Mouse (Mus musculus) spleen, adult 2 months (tissue): ENCODE data around the gene Rbm24.

Experiments used
- CTCF ChIP-seq: fragments of 200-500 bp; IDR thresholded peaks from 2 replicates; pipeline ENCODE4 v1.5.1; 2011; ENCODE audit warnings: mild to moderate bottlenecking, inconsistent platforms; ENCODE audit not compliant: insufficient read depth, insufficient read length, insufficient replicate concordance; ENCODE audit errors: extremely low read depth
- POLR2A ChIP-seq: fragments of 200-500 bp; IDR thresholded peaks from 2 replicates; pipeline ENCODE4 v1.6.1; 2011; ENCODE audit warnings: low read depth, low read length, inconsistent platforms

DNA sequence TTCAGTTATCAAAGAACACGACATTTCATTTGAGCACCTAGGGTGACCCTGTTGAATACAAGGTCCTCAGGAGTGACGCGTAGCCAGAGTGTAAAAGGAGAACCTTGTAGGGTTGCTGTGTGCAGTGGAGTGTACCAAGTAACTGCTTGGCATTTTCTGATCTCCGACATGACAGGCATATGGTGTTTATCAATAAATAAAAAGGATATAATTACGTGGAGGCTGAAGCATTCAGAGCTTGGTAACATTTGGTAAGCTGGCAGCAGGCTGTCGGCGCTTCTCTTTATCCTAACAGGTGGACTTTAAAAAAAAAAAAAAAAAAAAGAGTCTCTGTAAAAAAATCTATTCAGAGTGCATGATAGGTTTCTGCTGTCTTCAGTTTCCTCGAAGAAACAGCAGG is 30.8 kb upstream of the Rbm24 start:
- no peak for TF ChIP-seq POLR2A
- no peak for TF ChIP-seq CTCF
